Mouse (Mus musculus) natural killer cell, adult 2 months (primary cell): Measurements from ENCODE around the gene Ddx24.

ENCODE experiments used
- DNase-seq, 2 experiments: peaks; one replicate each; pipeline ENCODE4 v3.0.0; 2022; ENCODE audit warnings: low spot score in 2 of 2

Ddx24 gene

DNA sequence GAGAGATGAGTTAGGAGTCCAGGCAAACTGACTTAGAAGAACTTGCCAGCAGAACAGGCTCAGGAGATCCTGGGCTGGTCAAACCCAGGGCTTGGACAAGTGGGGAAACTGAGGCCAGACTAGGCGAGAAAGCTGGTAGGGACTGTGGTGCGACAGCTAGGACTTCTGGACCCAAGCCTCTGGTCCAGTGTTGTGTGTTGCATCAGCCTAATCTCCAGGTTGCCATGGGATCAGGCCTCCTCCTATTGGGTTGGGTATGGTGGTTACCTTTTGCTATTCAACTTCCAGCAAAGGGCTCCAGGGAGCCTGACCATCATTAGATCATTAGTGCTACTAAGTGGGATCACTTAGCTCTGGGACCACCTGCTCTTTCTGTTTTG lies 36.3 kb downstream of the Ddx24 start:
- no peak for DNase-seq

DNA sequence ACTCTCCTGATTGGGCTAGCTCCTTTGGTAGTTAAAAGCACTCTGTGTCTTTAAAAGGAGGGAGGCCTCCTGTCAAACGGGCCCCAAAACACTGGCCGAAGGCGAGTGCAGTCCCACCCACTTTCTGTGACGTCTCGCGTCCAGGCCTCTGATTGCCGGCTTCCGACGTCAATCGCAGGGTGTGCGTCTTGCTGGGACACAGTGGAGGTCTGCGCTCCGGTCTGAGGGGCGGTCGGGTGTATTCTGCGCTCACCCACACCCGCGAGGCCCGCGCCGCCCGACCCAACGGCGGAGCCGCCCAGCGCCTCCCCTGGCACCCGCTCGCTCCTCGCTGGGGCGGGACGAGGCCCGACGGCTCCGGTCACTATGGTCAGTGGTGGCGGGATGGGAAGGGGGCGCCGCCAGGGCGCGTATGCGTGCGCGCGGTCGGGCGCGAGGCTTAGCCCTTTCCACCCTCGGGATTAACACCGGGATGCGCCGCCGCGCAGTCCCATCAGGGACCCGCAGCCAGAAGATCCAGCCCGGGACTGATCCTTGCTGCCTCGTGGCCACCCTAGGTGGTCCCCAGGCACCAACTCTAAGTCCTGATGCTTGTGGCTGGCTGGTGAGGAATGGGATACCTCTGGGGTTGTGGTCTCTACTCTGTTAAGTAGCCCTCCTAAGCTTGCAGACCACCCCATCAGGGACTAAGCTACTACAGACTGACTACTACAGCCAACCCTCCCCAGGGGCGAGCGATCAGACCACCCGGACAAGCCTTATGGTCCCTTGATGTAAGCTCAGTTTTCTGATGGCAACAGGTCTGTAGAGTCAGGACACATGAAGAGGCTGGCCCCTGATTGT lies 36.9 kb downstream of the Ddx24 start, which contains the start of gene Otub2:
Otub2 (plus strand) TSS at position 178 of the 843 bp plus-strand sequence.
- DNase-seq: peak; percentile 91 to 94

DNA sequence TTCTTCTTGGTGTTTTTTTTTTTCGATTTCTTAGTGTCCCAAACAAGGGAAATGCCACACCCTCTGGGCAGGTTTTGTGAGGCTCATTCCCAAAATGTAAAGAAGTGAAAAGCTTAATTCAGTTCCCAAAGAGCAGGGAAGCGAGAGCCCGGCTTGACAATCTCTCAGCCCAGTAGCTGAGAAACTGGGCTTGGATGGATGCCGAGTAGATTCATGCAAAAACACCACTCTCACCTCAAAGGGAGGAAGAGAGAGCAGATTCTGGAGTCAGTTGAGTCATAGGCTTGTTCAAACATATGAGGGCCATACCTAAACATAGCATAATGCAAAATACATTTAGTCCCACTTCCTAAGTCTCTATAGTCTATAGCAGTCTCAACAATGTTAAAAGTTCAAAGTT lies 45.4 kb downstream of the Ddx24 start:
- DNase-seq: no peak

DNA sequence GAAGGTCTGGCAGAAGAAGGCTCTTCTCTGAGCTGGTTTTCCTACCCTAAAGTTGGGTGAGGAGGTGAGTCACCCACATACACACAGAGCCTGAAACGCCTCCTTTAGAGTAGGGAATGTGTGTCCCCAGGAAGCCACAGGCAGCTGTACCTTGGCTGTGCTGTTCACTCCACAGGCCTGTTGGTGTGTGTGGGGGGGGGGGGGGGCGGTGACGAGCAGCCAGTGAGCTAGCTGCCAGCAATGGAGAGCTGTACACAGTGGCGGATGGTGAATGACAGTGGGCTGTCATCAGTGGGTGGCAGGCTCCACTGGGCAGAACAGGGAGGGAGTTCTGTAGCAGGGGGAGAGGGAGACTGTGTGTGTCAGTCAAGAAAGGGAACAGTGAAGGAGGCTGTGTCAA lies 48.9 kb downstream of the Ddx24 start:
- no peak for DNase-seq

DNA sequence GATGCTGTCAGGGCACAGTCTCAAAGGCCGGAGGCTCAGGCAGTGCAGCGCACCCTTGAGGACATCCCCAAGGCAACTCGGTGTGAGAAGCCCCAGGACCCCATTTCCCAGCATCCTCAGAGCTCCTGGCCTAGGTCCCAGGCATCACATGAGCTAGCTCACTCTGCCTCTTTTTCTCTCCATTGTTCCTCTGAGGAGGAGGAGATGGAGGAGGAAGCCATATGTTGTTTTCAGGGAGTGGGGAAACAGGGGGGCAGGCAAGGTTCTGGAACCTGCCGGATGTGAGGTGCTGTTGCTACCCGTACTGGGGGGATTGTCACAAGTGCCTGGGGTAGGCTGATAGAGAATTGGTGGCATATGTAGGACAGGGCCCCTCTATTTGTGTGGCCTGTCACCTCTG lies 49.5 kb downstream of the Ddx24 start:
- no peak for DNase-seq

DNA sequence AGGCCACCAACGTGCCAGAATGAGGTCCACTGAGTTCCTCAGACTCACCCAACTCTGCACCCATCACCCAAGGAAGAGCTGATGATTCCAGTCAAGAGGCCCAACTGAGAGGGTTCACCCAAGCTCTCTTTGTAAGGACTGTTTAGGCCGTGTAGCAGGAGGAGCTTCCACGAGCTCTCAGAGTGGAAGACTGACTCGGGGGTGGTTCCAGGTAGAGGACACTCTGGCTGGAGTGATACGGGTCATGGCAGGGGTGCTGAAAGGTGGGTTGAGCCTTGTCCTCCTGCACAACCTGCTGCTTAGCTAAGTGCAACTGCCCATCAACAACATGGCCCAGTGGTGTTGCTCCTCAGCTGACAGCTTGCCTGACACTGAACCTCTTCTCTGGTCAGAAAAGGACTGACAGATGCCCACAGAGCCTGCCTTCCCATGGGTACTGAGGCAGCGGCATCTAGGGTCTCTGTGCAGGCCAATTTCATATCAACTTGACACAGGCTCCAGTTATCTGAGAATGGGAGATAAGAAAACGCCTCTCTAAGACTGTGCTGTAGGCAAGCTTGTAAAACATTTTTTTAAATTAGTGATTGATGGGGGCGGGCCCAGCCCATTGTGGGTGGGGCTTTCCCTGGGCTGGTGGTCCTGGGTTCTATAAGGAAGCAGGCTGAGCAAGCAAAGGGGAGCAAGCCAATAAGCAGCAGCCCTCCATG lies 51.9 kb downstream of the Ddx24 start:
- DNase-seq: no peak

DNA sequence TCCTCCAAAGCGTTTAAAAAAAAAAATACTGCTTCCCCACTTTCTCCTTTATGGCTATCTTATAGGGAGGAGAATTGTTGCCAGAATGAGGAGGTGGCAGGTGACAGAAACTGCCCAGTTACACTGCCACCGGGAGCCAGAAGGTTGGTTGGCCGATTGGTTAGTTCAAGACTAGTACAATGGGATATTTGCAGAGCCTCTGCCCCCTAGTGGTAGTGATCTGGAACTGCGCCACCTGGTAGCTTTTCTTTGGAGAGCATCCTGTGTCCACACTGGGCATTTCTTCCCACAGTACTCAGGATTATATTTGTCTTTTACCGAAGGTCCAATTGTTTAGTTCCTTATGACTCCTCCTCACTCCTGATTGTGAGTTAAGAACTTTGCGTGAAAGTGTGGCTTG lies 53.9 kb downstream of the Ddx24 start:
- DNase-seq: peak; percentile 34 to 60

DNA sequence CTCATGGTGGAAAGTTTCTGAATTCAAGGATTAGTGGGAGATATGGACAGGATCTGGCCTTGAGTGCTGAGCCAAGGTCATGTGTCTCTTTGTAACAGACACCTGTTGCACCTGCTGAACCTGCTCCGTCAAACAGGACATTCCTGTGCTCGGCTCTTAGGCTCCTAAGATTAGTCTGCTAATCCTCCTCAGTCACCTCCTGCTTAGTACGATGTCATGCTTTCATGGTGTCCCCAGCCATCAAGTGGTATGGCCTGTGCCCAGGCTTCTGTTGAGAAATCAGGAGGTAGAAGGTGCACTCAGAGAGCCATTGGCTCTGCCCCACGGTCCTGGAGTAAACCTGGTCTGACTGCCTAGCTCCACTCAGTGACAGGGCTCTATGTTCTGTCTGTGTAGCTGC lies 54.8 kb downstream of the Ddx24 start:
- DNase-seq: no peak

DNA sequence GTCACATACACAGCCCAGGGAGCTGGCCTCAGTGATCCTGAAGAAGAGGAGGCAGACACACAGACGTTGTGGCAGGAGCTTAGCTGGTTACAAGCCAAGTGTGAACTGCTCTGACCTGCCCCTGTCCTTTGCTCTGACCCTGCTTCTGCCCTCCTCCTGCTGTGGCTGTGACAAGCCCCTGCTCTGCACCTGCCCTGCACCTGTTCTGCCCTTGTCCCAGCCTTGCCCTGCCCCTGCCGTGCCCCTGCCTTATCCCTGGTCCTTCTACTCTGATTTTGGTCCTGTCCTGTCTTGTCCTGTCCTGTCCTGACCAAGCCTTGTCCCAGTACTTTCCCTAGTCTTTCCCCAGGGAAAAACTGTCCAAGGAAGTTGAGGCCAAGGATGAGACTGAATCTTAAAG lies 56.9 kb downstream of the Ddx24 start:
- DNase-seq: no peak

DNA sequence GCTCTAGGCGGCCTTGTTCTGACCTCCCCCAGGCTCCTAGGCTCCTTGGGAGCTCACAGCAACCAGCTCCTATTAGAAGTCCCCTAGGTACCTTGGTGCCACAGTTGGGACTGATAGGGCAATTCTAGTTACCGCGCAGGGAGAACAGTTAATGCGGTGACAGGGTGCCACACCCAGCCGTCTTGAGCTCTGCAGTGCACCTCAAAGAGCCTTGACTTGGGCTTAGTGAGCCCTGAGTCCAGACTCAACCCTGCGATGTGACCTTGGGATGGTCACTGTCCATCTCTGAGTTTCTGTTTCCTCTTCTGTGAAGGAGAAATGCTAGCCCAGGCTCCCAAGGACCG lies 57.3 kb downstream of the Ddx24 start:
- no peak for DNase-seq

DNA sequence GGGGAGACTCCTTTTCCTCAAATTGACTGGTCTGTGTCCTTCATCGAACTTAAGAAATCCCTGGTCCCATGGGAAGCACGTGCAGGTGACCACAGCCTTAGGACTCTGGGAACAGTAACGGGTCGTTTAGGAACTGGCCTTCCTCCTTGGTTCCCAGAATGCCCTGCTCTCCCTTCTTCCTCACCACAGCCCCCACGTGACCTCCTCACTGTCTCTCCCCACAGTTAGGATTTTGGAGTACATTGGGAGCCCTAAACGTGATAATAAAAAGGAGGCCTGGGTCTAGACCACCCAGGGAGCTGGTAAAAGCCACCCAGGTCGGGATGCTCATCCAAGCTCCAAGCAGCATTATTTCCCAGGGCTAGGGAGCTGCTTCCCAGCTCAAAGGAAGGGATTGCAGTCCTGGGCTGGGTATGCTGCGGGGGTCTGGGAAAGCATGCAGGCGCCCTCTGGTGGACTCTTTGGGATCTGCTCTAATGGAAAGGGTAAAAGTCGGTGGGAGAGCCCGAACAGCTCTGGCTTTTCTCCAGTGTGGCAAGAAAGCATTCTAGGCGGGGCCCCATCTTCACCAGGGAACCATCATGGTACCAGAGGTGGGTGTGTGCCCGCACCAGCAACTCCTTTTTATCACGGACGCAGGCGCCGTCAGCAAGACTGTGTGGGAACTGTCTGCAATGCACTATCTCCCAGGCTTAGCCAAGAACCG lies 57.9 kb downstream of the Ddx24 start:
- DNase-seq: peak; percentile 25 to 65

DNA sequence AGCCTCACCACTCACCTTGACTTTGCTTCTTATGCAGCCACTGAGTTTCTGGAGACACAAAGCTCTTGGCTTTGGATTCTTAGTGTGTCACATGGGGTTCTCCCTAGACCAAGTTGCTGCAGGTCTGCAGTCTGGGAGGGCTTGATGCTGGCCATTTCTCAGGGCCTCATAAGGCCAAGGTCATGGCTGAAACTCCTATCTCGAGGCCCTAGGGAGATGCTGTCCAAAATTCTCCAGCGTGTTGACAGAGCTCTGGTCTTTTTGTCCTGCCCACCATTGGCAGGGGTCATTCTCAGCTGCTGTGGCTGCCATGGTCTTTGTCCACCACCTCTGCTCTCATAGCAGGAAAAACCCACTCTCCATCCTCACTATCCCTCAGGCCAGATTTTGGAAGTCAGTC lies 58.5 kb downstream of the Ddx24 start:
- DNase-seq: no peak

DNA sequence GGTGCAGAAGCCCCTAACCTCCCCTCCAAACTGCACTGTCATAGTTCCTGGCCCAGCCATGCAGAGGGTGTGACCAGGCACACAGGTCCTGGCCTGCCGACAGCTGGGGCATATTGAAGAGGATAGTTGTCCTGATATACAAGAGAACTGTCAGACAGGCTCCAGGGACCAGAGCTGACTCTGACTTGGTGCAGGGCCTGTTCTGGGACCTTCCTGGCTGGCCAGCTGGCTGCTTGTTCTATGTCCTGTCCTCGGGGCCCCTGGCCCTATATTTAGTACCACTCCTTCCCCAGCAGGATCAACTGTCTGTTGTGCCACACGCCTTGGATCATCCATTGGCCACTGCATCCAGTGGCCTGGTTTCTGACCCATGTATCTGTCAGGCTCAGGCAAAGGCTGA lies 63.3 kb downstream of the Ddx24 start:
- DNase-seq: no peak

DNA sequence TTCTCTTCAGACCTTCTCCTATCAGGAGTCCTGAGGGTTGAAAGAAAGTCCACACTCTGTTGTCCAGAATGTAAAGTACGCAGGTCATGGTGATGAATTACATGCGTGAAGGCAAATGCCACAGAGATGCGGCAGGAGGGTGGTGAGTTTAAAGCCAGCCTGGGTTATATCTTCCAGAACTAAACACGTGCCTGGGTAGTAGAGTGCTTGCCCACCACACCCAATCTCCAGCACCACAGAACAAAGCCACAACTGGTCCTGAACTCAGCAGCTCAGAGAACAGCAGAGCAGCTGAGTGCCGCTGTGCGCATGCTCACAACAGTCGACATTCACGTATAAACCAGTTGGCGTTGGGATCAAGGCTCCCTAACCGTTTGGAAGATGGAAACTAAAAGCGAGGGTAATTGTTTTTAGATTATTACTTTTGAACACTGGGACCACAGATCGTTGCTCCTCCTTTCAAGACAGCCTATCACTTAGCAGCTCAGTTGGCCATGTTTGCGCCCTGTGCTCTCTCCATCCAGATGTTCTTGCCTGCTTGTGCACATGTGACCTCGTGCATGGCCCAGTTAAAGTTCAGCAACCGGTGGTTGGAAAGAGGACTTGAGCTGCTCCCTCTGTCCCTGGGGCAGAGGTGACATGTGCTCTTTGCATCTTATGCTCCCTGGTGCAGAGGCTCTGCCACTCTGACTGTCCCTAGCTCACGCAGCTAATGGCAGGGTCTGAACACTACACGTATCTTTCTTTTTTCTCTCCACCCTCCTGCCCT lies 63.9 kb downstream of the Ddx24 start:
- no peak for DNase-seq

DNA sequence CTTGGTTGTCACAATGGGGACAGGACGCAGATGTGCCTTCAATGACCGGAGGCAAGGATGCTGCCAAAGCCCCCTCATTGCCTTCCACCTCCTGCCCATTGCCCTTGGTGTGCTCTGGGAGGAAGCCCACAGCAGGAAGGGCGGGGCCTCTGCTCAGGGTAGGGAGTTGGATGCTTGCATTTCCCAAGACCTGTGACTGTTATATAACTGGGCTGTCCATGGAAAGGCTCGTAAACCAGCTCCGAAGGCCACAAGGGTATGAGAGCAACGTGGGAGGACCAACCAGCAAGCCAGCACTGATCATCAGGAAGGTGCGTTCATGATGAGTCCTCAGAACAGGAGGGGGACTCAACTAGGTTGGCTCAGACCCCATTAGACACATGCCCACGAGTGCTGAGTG lies 64.8 kb downstream of the Ddx24 start:
- DNase-seq: no peak

DNA sequence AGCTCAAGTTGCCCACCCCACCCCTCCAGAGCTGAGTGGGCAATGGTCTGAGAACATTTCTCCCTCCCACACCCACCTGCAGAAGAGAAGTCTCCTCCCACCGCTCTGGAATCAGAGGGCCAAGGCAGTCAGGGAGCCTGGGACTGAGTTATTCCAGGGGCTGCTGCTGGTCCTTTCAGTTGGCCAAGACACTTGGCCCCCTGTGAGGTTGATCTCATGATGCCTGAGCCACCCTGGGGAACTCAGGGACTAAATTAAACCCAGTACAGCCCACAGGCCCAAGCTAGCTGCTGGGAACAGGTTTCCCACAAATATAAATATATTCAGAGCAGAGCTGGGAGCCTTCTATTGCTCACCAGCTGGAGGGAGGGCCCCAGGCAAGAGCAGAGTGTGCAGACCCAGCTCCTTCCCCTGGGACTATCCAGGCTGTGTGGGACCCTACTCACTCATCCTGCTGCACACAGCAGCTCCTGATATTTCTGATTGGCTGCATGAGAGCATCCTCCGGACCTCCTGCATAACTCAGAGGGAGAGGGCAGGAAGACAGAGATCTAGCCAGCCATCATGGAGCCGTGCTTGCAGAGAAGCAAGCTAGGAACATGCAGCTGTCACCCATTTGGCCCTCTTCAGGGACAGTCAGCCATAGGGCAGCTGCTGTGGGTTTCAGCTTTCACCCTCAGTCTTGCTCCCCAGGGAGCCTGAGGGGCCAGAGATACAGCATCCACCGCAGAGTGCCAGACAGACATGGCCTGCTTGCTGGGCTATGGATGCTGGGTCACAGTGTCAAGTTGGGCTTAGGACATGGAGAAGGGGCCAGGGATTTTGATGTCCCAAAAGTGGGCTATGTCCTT lies 66.5 kb downstream of the Ddx24 start:
- no peak for DNase-seq

DNA sequence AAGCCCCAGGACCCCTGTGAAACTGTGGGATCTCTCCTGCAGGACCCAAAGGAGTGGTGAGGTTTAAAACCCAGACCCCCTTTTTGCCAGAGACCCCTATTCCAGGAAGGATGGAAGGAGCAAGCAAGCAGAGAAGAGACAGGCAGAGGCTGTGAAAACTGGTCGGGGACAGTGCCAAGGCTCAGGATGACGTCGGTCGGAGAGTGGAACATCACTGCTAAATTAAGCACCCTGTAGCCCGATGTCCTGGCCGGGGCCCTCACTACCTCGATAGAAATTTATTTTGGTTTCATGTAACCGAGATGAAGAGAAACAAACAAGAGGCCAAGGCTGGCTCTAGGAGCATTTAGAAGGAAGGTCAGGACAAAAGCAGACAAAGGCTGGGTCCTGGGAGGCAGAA lies 67.4 kb downstream of the Ddx24 start:
- DNase-seq: no peak
